Mouse (Mus musculus) heart, embryonic 11.5 days (tissue): ENCODE results near the gene Sipa1l3. TPM values are rescaled to one million over a fixed set of nuclear protein-coding genes. Genes with fewer than 3 reads are reported as not detected.
A peak's percentile ranks its signal among the peaks of the same experiment; 100 is the strongest.

ENCODE experiments used
- ATAC-seq: fragments of 200-750 bp; cut with Nextera tagmentation; replicated peaks from 2 replicates; pipeline ENCODE4 v1.8.0; 2017; ENCODE audit warnings: moderate library complexity; ENCODE audit not compliant: insufficient number of reproducible peaks, low FRiP score, low TSS enrichment
- H3K27ac ChIP-seq: fragments of 300-500 bp; sonication (generic); 2 replicates; pipeline ENCODE4 v1.5.1; 2014; ENCODE audit warnings: mild to moderate bottlenecking, low read depth, low read length
- H3K27me3 ChIP-seq: fragments of 300-500 bp; sonication (generic); 2 replicates; pipeline ENCODE4 v1.6.1; 2014; ENCODE audit warnings: mild to moderate bottlenecking, low read length, mixed read lengths; ENCODE audit not compliant: control insufficient read depth, insufficient read depth
- H3K36me3 ChIP-seq: fragments of 300-500 bp; sonication (generic); 2 replicates; pipeline ENCODE4 v1.6.1; 2014; ENCODE audit warnings: mild to moderate bottlenecking, low read length, moderate library complexity, mixed read lengths; ENCODE audit not compliant: control insufficient read depth, insufficient read depth
- H3K4me1 ChIP-seq: fragments of 300-500 bp; sonication (generic); 2 replicates; pipeline ENCODE4 v1.6.1; 2014; ENCODE audit warnings: low read length; ENCODE audit not compliant: control insufficient read depth, insufficient read depth
- H3K4me2 ChIP-seq: fragments of 300-500 bp; sonication (generic); 2 replicates; pipeline ENCODE4 v1.6.1; 2014; ENCODE audit warnings: mild to moderate bottlenecking, moderate library complexity
- H3K4me3 ChIP-seq: fragments of 300-500 bp; sonication (generic); 2 replicates; pipeline ENCODE4 v1.5.1; 2014; ENCODE audit warnings: low read depth, low read length
- H3K9ac ChIP-seq: fragments of 300-500 bp; sonication (generic); 2 replicates; pipeline ENCODE4 v1.6.1; 2014; ENCODE audit warnings: mild to moderate bottlenecking, low read depth, low read length, moderate library complexity
- H3K9me3 ChIP-seq: fragments of 300-500 bp; sonication (generic); replicated peaks from 2 replicates; pipeline ENCODE4 v1.6.1; 2016; ENCODE audit warnings: low read length; ENCODE audit not compliant: control insufficient read depth
- WGBS: fragments of 180-500 bp; shearing (Covaris S2); extraction: QIAGEN DNeasy Blood & Tissue Kit; methylation state at CpG from one replicate; pipeline ENCODE4 v1.1.7; 2014; ENCODE audit not compliant: insufficient replicate concordance; 5-methylcytosine and 5-hydroxymethylcytosine counted together
- polyA plus RNA-seq: library from polyadenylated mRNA; unstranded; fragments of >200 nt; fragmentation: Nextera tagmentation; extraction: Ambion mirVana; gene quantifications from 2 replicates; pipeline ENCODE4 v1.2.1, GENCODE M21; 2014

Sipa1l3 gene
- polyA plus RNA-seq, 1 experiment from 2014 or later, result 4.8 TPM

GRCm38 (mm10) chr7:29294111-29294761, 224.2 kb downstream of the Sipa1l3 start:
- no peak overlapping the region for H3K27ac ChIP-seq
- no peak overlapping the region for H3K4me3 ChIP-seq
- H3K4me2 ChIP-seq, result no peak overlapping the region
- peaks cover 16% of the 10 kb centered on the region for H3K27me3 ChIP-seq
- no peaks in the 10 kb centered on the region for H3K36me3 ChIP-seq
- WGBS, result 59% methylated on average over 13 of the region's 13 CpGs
- no peak overlapping the region for H3K9ac ChIP-seq
- no peaks in the 10 kb centered on the region for H3K9me3 ChIP-seq
- peaks cover 26% of the 10 kb centered on the region for H3K4me1 ChIP-seq
- ATAC-seq, result no peak

GRCm38 (mm10) chr7:29293131-29294065, 225.0 kb downstream of the Sipa1l3 start:
- Histone ChIP-seq H3K4me3 (no peak overlapping the region), H3K9ac (no peak overlapping the region), H3K4me2 (no peak overlapping the region), H3K27ac (peak overlapping the region; percentile 59), H3K27me3 (peaks cover 16% of the 10 kb centered on the region), H3K4me1 (peaks cover 29% of the 10 kb centered on the region), H3K9me3 (no peaks in the 10 kb centered on the region), H3K36me3 (no peaks in the 10 kb centered on the region)
- 27% methylated on average over 19 of the region's 19 CpGs for WGBS
- ATAC-seq, result no peak

GRCm38 (mm10) chr7:29292458-29293098, 225.9 kb downstream of the Sipa1l3 start:
- 0 out of 2 replicates have a peak overlapping the region, but pooled peaks have one; percentile 17 for H3K9ac ChIP-seq
- H3K4me3 ChIP-seq, result no peak overlapping the region
- WGBS, result 21% methylated on average over 8 of the region's 8 CpGs
- H3K27ac ChIP-seq, result peak overlapping the region; percentile 59; the same call in 1 of the 2 replicates
- H3K27me3 ChIP-seq, result peaks cover 20% of the 10 kb centered on the region
- ATAC-seq, result no peak
- no peaks in the 10 kb centered on the region for H3K9me3 ChIP-seq
- no peaks in the 10 kb centered on the region for H3K36me3 ChIP-seq
- peak overlapping the region; percentile 27; the same call in 1 of the 2 replicates for H3K4me2 ChIP-seq
- H3K4me1 ChIP-seq, result peaks cover 29% of the 10 kb centered on the region

- Histone ChIP-seq H3K9ac (0 out of 2 replicates have a peak overlapping the region, but pooled peaks have one; percentile 17), H3K27ac (0 out of 2 replicates have a peak overlapping the region, but pooled peaks have one; percentile 59), H3K4me1 (peaks cover 29% of the 10 kb centered on the region), H3K36me3 (no peaks in the 10 kb centered on the region), H3K9me3 (no peaks in the 10 kb centered on the region), H3K4me3 (no peak overlapping the region), H3K4me2 (peak overlapping the region; percentile 27; the same call in 1 of the 2 replicates), H3K27me3 (peaks cover 26% of the 10 kb centered on the region)
- WGBS, result 33% methylated on average over 5 of the region's 7 CpGs
- no peak for ATAC-seq
These were observed 226.6 kb downstream of the Sipa1l3 start for GRCm38 (mm10) chr7:29291616-29292457.

GRCm38 (mm10) chr7:29290691-29291485, 227.6 kb downstream of the Sipa1l3 start:
- no peaks in the 10 kb centered on the region for H3K9me3 ChIP-seq
- peaks cover 28% of the 10 kb centered on the region for H3K27me3 ChIP-seq
- H3K4me2 ChIP-seq, result no peak overlapping the region
- H3K36me3 ChIP-seq, result no peaks in the 10 kb centered on the region
- WGBS, result 49% methylated on average over 11 of the region's 11 CpGs
- peaks cover 29% of the 10 kb centered on the region for H3K4me1 ChIP-seq
- H3K4me3 ChIP-seq, result no peak overlapping the region
- H3K9ac ChIP-seq, result 0 out of 2 replicates have a peak overlapping the region, but pooled peaks have one; percentile 5
- ATAC-seq, result no peak
- no peak overlapping the region for H3K27ac ChIP-seq

GRCm38 (mm10) chr7:29289856-29290255, 228.6 kb downstream of the Sipa1l3 start:
- Histone ChIP-seq H3K9ac (no peak overlapping the region), H3K4me3 (peak overlapping the region; percentile 59), H3K36me3 (no peaks in the 10 kb centered on the region), H3K4me2 (peak overlapping the region; percentile 90), H3K9me3 (no peaks in the 10 kb centered on the region), H3K27me3 (peaks cover 32% of the 10 kb centered on the region), H3K4me1 (peaks cover 29% of the 10 kb centered on the region), H3K27ac (no peak overlapping the region)
- 73% methylated on average over 6 of the region's 6 CpGs for WGBS
- no peak for ATAC-seq

GRCm38 (mm10) chr7:29288942-29289638, 229.4 kb downstream of the Sipa1l3 start, which contains the start of gene Ppp1r14a:
Ppp1r14a (plus strand) TSS chr7:29289308.
- H3K4me2 ChIP-seq, result peak within 1 kb of the TSS; percentile 90
- H3K27ac ChIP-seq, result 0 out of 2 replicates have a peak within 1 kb of the TSS, but pooled peaks have one; percentile 4
- peaks cover 29% of the 10 kb centered on the region for H3K4me1 ChIP-seq
- 1% methylated on average over 58 of the region's 59 CpGs for WGBS
- H3K4me3 ChIP-seq, result peak within 1 kb of the TSS; percentile 59
- H3K36me3 ChIP-seq, result no peaks in the 10 kb centered on the region
- peak within 1 kb of the TSS; percentile 72 for H3K9ac ChIP-seq
- no peaks in the 10 kb centered on the region for H3K9me3 ChIP-seq
- H3K27me3 ChIP-seq, result peaks cover 32% of the 10 kb centered on the region
- no peak for ATAC-seq
